Mouse (Mus musculus) megakaryocyte, embryonic 14.5 days (primary cell): ENCODE data around the gene Hivep3. TPM values are rescaled to one million over a fixed set of nuclear protein-coding genes. Genes with fewer than 3 reads are reported as not detected.
A peak's percentile ranks its signal among the peaks of the same experiment; 100 is the strongest.

Experiments
- H3K27me3 ChIP-seq: replicated peaks from 2 replicates; pipeline ENCODE3; 2012; ENCODE audit warnings: inconsistent platforms
- H3K36me3 ChIP-seq: replicated peaks from 2 replicates; pipeline ENCODE3; 2012; ENCODE audit warnings: low read length, inconsistent platforms, mixed read lengths
- H3K4me1 ChIP-seq: 2 replicates; pipeline ENCODE4 v1.6.1; 2012; ENCODE audit warnings: inconsistent platforms
- H3K4me3 ChIP-seq: replicated peaks from 2 replicates; pipeline ENCODE3; 2012; ENCODE audit warnings: moderate library complexity, mild to moderate bottlenecking, inconsistent platforms
- H3K9me3 ChIP-seq: 2 replicates; pipeline ENCODE4 v1.6.1; 2012; ENCODE audit warnings: inconsistent platforms
- FLI1 ChIP-seq: IDR thresholded peaks from 2 replicates; pipeline ENCODE4 v1.6.1; 2012; ENCODE audit warnings: low read length, inconsistent platforms, mixed read lengths
- GATA1 ChIP-seq: IDR thresholded peaks from 3 replicates; pipeline ENCODE4 v1.6.1; 2012; ENCODE audit warnings: mixed read lengths, low read length, inconsistent platforms, borderline replicate concordance
- polyA plus RNA-seq: library from polyadenylated mRNA; stranded (reverse); fragments of >175 nt; gene quantifications from 2 replicates; pipeline ENCODE4 v1.2.3, GENCODE M21; 2012; ENCODE audit warnings: low replicate concordance; ENCODE audit not compliant: insufficient read depth

Gene Hivep3
- polyA plus RNA-seq, 1 experiment = 10.4 TPM

GRCm38 (mm10) chr4:119836181-119836580 is 102.6 kb downstream of the Hivep3 start:
- Histone ChIP-seq H3K4me3 (no peak overlapping the region), H3K27me3 (no peaks in the 10 kb centered on the region), H3K36me3 (peaks cover 21% of the 10 kb centered on the region), H3K9me3 (no peaks in the 10 kb centered on the region), H3K4me1 (peaks cover 85% of the 10 kb centered on the region)
- TF ChIP-seq GATA1 (no peak), FLI1 (no peak)

DNA sequence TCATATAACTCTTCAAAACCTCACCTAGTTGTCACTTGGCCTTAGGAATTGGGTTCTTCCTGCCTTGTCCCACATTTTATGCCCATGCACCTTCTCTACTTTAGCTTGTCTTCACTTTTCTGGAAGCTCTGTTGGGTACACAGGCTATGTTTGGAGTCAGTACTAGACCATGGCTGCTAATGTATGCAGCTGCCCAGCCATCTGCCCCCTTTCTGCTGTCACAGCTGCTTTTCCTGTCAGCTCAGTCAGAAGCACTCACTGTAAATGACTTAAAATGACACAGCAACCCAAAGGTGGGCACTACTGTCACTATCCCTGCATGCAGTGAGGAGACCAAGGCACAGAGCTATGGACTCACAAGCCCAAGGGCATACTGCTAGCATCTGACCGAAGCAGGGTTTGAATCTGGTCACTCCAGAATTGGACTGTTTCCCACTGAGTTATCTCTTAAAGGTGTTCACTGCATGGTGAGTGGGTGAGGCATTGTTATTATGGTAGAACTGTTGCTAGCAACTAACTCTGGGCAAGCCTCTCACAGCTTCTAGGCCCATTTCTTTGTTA is 104.0 kb downstream of the Hivep3 start:
- H3K36me3 ChIP-seq = peaks cover 20% of the 10 kb centered on the region
- H3K4me1 ChIP-seq = peaks cover 79% of the 10 kb centered on the region
- no peaks in the 10 kb centered on the region for H3K27me3 ChIP-seq
- TF ChIP-seq FLI1 (no peak), GATA1 (no peak)
- H3K4me3 ChIP-seq = peak overlapping the region; percentile 3
- no peaks in the 10 kb centered on the region for H3K9me3 ChIP-seq

GRCm38 (mm10) chr4:119838308-119838707 is 104.7 kb downstream of the Hivep3 start:
- TF ChIP-seq GATA1 (no peak), FLI1 (no peak)
- Histone ChIP-seq H3K9me3 (no peaks in the 10 kb centered on the region), H3K4me3 (no peak overlapping the region), H3K4me1 (peaks cover 79% of the 10 kb centered on the region), H3K27me3 (no peaks in the 10 kb centered on the region), H3K36me3 (peaks cover 22% of the 10 kb centered on the region)

- H3K4me1 ChIP-seq = peaks cover 77% of the 10 kb centered on the region
- no peaks in the 10 kb centered on the region for H3K9me3 ChIP-seq
- TF ChIP-seq GATA1 (no peak), FLI1 (no peak)
- H3K4me3 ChIP-seq = peak overlapping the region; percentile 15
- peaks cover 16% of the 10 kb centered on the region for H3K36me3 ChIP-seq
- no peaks in the 10 kb centered on the region for H3K27me3 ChIP-seq
These were observed 109.7 kb downstream of the Hivep3 start for GRCm38 (mm10) chr4:119843294-119843693.

GRCm38 (mm10) chr4:119844267-119844666 is 110.7 kb downstream of the Hivep3 start:
- H3K36me3 ChIP-seq = peaks cover 8% of the 10 kb centered on the region
- H3K4me1 ChIP-seq = peaks cover 77% of the 10 kb centered on the region
- no peak overlapping the region for H3K4me3 ChIP-seq
- TF ChIP-seq GATA1 (no peak), FLI1 (no peak)
- no peaks in the 10 kb centered on the region for H3K9me3 ChIP-seq
- H3K27me3 ChIP-seq = no peaks in the 10 kb centered on the region

GRCm38 (mm10) chr4:119845596-119846161 is 112.1 kb downstream of the Hivep3 start:
- no peaks in the 10 kb centered on the region for H3K27me3 ChIP-seq
- H3K4me3 ChIP-seq = peak overlapping the region; percentile 42
- peaks cover 84% of the 10 kb centered on the region for H3K4me1 ChIP-seq
- TF ChIP-seq FLI1 = no peak
- TF ChIP-seq GATA1 = no peak
- peaks cover 7% of the 10 kb centered on the region for H3K36me3 ChIP-seq
- no peaks in the 10 kb centered on the region for H3K9me3 ChIP-seq

GRCm38 (mm10) chr4:119852483-119852882 is 118.9 kb downstream of the Hivep3 start:
- H3K4me3 ChIP-seq = no peak overlapping the region
- TF ChIP-seq GATA1 = no peak
- TF ChIP-seq FLI1 = no peak
- no peaks in the 10 kb centered on the region for H3K27me3 ChIP-seq
- peaks cover 45% of the 10 kb centered on the region for H3K36me3 ChIP-seq
- no peaks in the 10 kb centered on the region for H3K9me3 ChIP-seq
- H3K4me1 ChIP-seq = peaks cover 95% of the 10 kb centered on the region

DNA sequence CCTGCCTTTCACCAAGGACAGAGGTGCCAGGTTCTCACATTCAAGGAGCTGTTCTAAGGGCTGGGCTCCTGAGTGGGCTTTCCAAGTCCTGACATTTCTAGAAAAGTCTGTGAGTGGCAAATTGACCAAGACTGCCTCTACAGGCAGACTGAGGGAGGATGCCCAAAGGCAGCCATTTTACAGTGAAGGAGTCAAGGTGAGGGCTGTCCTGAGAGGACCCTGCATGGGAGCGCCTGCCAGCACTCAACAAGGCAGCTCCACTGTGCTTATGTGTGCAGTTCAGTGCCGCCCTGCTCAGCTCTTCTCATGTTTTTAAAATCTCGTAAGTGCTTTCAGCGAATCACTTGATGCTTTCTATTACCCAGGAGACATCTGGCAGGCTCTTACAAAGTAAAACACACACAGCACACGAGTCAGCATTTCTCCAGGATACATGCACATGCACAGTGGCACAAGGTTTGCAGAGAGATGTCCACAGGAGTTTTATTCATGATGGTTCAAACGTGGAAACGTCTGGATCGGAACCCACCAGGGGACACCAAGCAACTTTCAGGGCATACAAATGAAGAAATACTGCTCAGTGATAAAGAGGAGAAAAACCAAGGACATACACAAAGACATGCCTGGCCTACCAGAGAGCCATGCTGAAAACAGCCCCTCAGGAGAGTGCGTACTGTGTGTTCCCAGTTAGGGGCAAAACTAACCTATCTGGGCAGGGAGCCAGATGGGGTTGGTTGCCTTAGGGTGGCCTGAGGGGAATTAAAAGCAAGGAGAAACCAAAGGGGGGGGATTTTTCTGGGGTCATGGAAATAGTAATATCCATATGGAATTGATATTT is 120.9 kb downstream of the Hivep3 start:
- Histone ChIP-seq H3K4me3 (no peak overlapping the region), H3K27me3 (no peaks in the 10 kb centered on the region), H3K4me1 (peaks cover 95% of the 10 kb centered on the region), H3K9me3 (no peaks in the 10 kb centered on the region), H3K36me3 (peaks cover 60% of the 10 kb centered on the region)
- TF ChIP-seq GATA1 (no peak), FLI1 (no peak)

DNA sequence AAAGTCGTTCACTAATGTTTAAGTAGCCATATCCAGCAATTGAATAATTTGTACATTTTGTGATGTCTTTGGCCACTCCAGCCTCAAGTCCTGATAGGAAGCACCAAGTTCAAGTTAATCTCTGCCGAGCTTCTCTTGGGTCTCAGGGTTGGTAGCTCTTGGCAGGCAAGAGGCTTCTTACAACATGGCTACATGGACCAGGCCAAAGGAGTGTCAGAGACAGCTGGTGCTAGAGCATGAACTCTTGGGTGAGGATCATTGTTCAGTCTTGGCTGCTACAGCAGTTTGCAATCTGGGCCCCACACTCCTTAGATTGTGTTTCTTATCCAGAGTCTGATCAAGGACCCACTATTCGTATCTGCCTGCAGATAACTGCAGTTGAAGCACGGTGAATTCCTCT is 125.9 kb downstream of the Hivep3 start:
- H3K9me3 ChIP-seq = no peaks in the 10 kb centered on the region
- H3K36me3 ChIP-seq = peaks cover 66% of the 10 kb centered on the region
- TF ChIP-seq FLI1 (no peak), GATA1 (no peak)
- H3K4me1 ChIP-seq = peaks cover 88% of the 10 kb centered on the region
- no peaks in the 10 kb centered on the region for H3K27me3 ChIP-seq
- H3K4me3 ChIP-seq = no peak overlapping the region

DNA sequence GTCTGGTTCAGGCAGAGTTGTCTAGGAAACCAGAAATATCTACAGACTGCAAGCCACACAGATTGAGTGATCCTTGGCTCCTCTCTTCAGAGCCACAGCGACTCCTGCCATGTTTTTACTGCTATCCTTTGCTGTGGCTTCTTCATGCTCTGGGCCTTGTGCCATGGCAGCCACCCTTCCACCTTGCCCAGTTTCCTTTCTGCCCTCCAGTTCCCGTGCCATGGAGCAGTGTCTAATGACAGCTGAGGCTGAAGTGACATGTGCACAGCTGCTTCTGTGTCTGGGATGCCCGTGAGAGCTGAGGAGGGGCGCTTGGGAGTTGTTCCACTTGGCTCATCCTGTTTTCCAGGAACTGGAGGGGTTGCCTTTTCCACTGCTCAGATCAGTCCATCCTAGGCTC is 127.4 kb downstream of the Hivep3 start:
- Histone ChIP-seq H3K27me3 (no peaks in the 10 kb centered on the region), H3K9me3 (no peaks in the 10 kb centered on the region), H3K36me3 (peaks cover 71% of the 10 kb centered on the region), H3K4me1 (peaks cover 89% of the 10 kb centered on the region), H3K4me3 (no peak overlapping the region)
- no peak for TF ChIP-seq FLI1
- TF ChIP-seq GATA1 = no peak
